Comparison of ENCODE assay signal across 8 mouse cellular contexts in genomic region chr11:54787488-54788474, GRCm38 (mm10). TPM values are rescaled to one million over a fixed set of nuclear protein-coding genes. Genes with fewer than 3 reads are reported as not detected.
DNase-seq lines count a peak whose midpoint lies in the region; ATAC-seq and TF ChIP-seq lines count a peak whose summit lies in the region.

Cdc42se2 (minus strand) TSS chr11:54787675.

- peak within 1 kb of the TSS; percentile 68 for H3K4me2 ChIP-seq in embryonic facial prominence, embryonic 14.5 days (ENCODE audit: low read depth, low read length)
- peak within 1 kb of the TSS; percentile 70 for H3K4me2 ChIP-seq in limb, embryonic 13.5 days (replicated peaks)
- H3K4me2 ChIP-seq in midbrain, embryonic 16.5 days (ENCODE audit: low read length) = peak within 1 kb of the TSS; percentile 61

- peak within 1 kb of the TSS; percentile 90 for H3K4me3 ChIP-seq in embryonic facial prominence, embryonic 14.5 days (ENCODE audit: low read depth, low read length)
- peak within 1 kb of the TSS; percentile 72 for H3K4me3 ChIP-seq in heart, adult 2 months
- H3K4me3 ChIP-seq in limb, embryonic 13.5 days = peak within 1 kb of the TSS; percentile 92
- peak within 1 kb of the TSS; percentile 80 for H3K4me3 ChIP-seq in midbrain, embryonic 16.5 days (ENCODE audit: low read depth, low read length)

- intact Hi-C loops in heart, adult 2 months (cut with DNase I) = loop anchor here (1.0 to 2.0 kb wide), 3 partner anchors 18 to 84 kb away; partner anchors contain the start of gene Lyrm7

- H3K9ac ChIP-seq in embryonic facial prominence, embryonic 14.5 days (ENCODE audit: low read depth, low read length) = peak within 1 kb of the TSS; percentile 94
- peak within 1 kb of the TSS; percentile 97 for H3K9ac ChIP-seq in heart, adult 2 months (ENCODE audit: low read depth, low read length)
- peak within 1 kb of the TSS; percentile 94 for H3K9ac ChIP-seq in limb, embryonic 13.5 days
- H3K9ac ChIP-seq in midbrain, embryonic 16.5 days (ENCODE audit: low read depth, low read length) = peak within 1 kb of the TSS; percentile 94

- peak; percentile 89 for TF ChIP-seq POLR2A in heart, adult 2 months (IDR thresholded peaks at IDR 0.05; ENCODE audit: insufficient read depth, low read depth, low read length)

- ATAC-seq in embryonic facial prominence, embryonic 14.5 days (ENCODE audit: low read depth) = peak; percentile 99
- ATAC-seq in limb, embryonic 13.5 days (ENCODE audit: low FRiP score, low read depth) = peak; percentile 98
- ATAC-seq in midbrain, embryonic 16.5 days = peak; percentile 99

- H3K27ac ChIP-seq in embryonic facial prominence, embryonic 14.5 days (replicated peaks; ENCODE audit: low read depth, low read length) = peak within 1 kb of the TSS; percentile 99
- H3K27ac ChIP-seq in heart, adult 2 months = peak within 1 kb of the TSS; percentile 95
- H3K27ac ChIP-seq in limb, embryonic 13.5 days = peak within 1 kb of the TSS; percentile 99
- H3K27ac ChIP-seq in midbrain, embryonic 16.5 days (ENCODE audit: low read length) = peak within 1 kb of the TSS; percentile 97

- no peaks in the 10 kb centered on the region for H3K27me3 ChIP-seq in embryonic facial prominence, embryonic 14.5 days (replicated peaks; ENCODE audit: control insufficient read depth, insufficient read depth, low read length)
- no peaks in the 10 kb centered on the region for H3K27me3 ChIP-seq in heart, adult 2 months (ENCODE audit: control insufficient read depth, insufficient read depth, low read length)
- no peaks in the 10 kb centered on the region for H3K27me3 ChIP-seq in limb, embryonic 13.5 days
- H3K27me3 ChIP-seq in midbrain, embryonic 16.5 days (ENCODE audit: control insufficient read depth, insufficient read depth, low read depth, low read length) = no peaks in the 10 kb centered on the region

- H3K4me1 ChIP-seq in embryonic facial prominence, embryonic 14.5 days (ENCODE audit: control insufficient read depth, insufficient read depth, low read length) = peaks cover 7% of the 10 kb centered on the region
- H3K4me1 ChIP-seq in heart, adult 2 months (ENCODE audit: control insufficient read depth, insufficient read depth, low read length) = peaks cover 7% of the 10 kb centered on the region
- H3K4me1 ChIP-seq in limb, embryonic 13.5 days = peaks cover 20% of the 10 kb centered on the region
- H3K4me1 ChIP-seq in midbrain, embryonic 16.5 days (ENCODE audit: control insufficient read depth, insufficient read depth, low read length) = peaks cover 21% of the 10 kb centered on the region

- TF ChIP-seq CTCF in heart, adult 2 months (IDR thresholded peaks at IDR 0.05) = peak; percentile 47

- no peak for TF ChIP-seq EP300 in heart, adult 2 months (IDR thresholded peaks at IDR 0.05; ENCODE audit: insufficient read depth, low read depth, low read length)

- H3K79me2 ChIP-seq in heart, adult 2 months (replicated peaks; ENCODE audit: control insufficient read depth, insufficient read depth, low read length) = peaks cover 7% of the 10 kb centered on the region

- H3K9me3 ChIP-seq in embryonic facial prominence, embryonic 14.5 days (ENCODE audit: control insufficient read depth, low read length) = no peaks in the 10 kb centered on the region
- no peaks in the 10 kb centered on the region for H3K9me3 ChIP-seq in limb, embryonic 13.5 days
- no peaks in the 10 kb centered on the region for H3K9me3 ChIP-seq in midbrain, embryonic 16.5 days (replicated peaks; ENCODE audit: control insufficient read depth, low read length, poor library complexity, severe bottlenecking)

- H3K36me3 ChIP-seq in embryonic facial prominence, embryonic 14.5 days (ENCODE audit: control insufficient read depth, insufficient read depth, low read length) = no peaks in the 10 kb centered on the region
- peaks cover 3% of the 10 kb centered on the region; the same call in 1 of the 2 replicates for H3K36me3 ChIP-seq in heart, adult 2 months (ENCODE audit: control insufficient read depth, insufficient read depth, low read length)
- H3K36me3 ChIP-seq in limb, embryonic 13.5 days = no peaks in the 10 kb centered on the region
- no peaks in the 10 kb centered on the region for H3K36me3 ChIP-seq in midbrain, embryonic 16.5 days (ENCODE audit: control insufficient read depth, insufficient read depth, low read length)

- 9% methylated on average over 25 of the region's 56 CpGs for WGBS in embryonic facial prominence, embryonic 14.5 days
- 5% methylated on average over 56 of the region's 56 CpGs for WGBS in heart, adult 2 months
- WGBS in limb, embryonic 13.5 days = 3% methylated on average over 50 of the region's 56 CpGs
- WGBS in midbrain, embryonic 16.5 days = 3% methylated on average over 55 of the region's 56 CpGs

- DNase-seq in 3T3-L1 (ENCODE audit: low read depth, low spot score) = peak; percentile 87
- peak; percentile 91 for DNase-seq in adrenal gland, postnatal 4 days (ENCODE audit: low spot score in 2 of 2)
- peak; percentile 99 for DNase-seq in embryonic facial prominence, embryonic 14.5 days (ENCODE audit: low spot score)
- DNase-seq in heart, adult 2 months = peak; percentile 97 to 99
- peak; percentile 93 to 96 for DNase-seq in kidney, adult 8-10 months
- peak; percentile 94 to 97 for DNase-seq in spleen, postnatal 10 days (ENCODE audit: low spot score in 2 of 2)

RNA-seq across cellular contexts. Expression of gene Cdc42se2, which starts in this region (rescaled TPM):
- total RNA-seq in adrenal gland, postnatal 4 days (2021) = 10 to 100 TPM; 34.8 to 39.1 TPM
- polyA plus RNA-seq in embryonic facial prominence, embryonic 14.5 days (2014; fragmentation: Nextera tagmentation; extraction: Ambion mirVana) = 72.1 and 84.3 TPM in 2 replicates
- total RNA-seq in heart, adult 2 months (2021) = 10 to 100 TPM; 22.0 to 23.3 TPM
- polyA plus RNA-seq in heart, adult 2 months (2012; rRNA removed) = 24.7 and 41.3 TPM in 2 replicates
- 96.1 and 99.2 TPM in 2 replicates for polyA plus RNA-seq in limb, embryonic 13.5 days (2015; fragmentation: Nextera tagmentation; extraction: Ambion mirVana)
- polyA plus RNA-seq in midbrain, embryonic 16.5 days (2015; fragmentation: Nextera tagmentation; extraction: Ambion mirVana) = 144 and 153 TPM in 2 replicates

Comparison
In these comparisons a context has a peak if more than half of its experiments do, and no peak if none do; other contexts are left out.
1. Peak in every context shown above with its lines: DNase-seq, ATAC-seq, H3K4me3 ChIP-seq and H3K27ac ChIP-seq.